Mouse (Mus musculus): Measurements from ENCODE around the gene Ppp1ca.

DNA sequence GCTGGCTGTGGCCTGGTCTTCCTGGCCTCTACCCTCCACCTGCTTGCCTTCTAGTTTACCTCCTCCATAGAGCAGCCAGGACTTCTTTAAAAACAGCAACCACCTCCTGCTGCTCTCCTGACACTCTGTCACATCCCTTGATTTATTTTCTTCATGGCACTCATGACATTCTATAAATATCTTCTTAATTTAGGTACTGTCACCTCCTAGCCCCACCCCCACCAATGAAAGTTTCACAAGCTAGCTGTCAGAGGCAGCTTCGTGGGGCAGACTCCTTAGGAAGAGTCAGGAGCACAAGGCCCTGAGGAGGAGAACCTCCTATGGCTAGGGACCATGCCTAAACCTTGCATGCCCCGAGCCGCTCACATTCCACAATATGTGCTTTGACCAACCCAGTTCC, 4.6 kb upstream of the Ppp1ca start:
- TF ChIP-seq POLR2A (IDR thresholded peaks at IDR 0.05; ENCODE audit: low read depth, low read length) = no peak
- no peak for TF ChIP-seq CTCF (conservative IDR thresholded peaks at IDR 0.05; ENCODE audit: insufficient read depth, insufficient read length, low read depth, low read length)
